Mouse (Mus musculus) frontal cortex, postnatal 10 days (tissue): Measurements from ENCODE around the gene Serpinb8.

Experiments used
- DNase-seq, 2 experiments: peaks; one replicate each; pipeline ENCODE4 v3.0.0; 2022; ENCODE audit warnings: low spot score in 2 of 2, mixed read lengths in 1 of 2

The Serpinb8 gene

DNA sequence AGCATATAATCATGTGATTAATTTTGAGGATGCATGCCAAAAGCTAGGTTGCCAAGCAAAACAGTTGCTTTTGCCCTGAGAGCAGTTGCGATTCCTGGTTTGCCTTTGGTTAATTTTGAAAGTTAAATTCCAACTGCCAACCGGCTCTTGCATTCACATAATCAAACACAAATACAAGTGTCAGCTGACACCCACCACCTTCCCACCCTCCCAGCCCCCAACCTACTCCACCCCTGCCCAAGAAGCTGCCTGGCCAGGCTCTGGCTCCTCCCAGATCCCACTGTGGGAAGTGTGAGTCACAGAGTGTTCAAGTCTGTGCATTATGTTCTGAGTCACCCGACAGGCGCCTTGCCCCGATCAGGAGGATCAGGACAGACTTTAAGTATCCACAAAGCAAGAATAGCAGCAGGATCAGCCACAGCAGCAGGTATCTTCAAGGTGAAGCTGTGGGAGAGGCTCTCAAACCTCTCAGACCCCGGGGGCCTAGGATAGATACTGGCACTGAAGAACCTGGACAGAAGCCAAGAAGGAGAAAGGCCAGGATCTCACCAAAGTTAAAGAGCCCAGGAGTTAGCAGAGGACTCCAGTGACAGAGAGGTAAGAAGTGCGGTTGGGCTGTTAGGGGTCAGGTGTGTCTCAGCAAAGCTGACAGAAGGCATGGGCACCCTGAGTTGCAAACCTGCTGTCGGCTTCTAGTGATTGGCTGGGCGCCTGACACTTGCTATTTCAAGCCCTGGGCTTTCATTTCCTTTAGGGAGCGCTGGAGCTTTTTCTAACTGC is at the start of gene Serpinb8:
Serpinb8 (plus strand) TSS at position 316 of the 780 bp plus-strand sequence.
- DNase-seq = peak; percentile 19 to 24

DNA sequence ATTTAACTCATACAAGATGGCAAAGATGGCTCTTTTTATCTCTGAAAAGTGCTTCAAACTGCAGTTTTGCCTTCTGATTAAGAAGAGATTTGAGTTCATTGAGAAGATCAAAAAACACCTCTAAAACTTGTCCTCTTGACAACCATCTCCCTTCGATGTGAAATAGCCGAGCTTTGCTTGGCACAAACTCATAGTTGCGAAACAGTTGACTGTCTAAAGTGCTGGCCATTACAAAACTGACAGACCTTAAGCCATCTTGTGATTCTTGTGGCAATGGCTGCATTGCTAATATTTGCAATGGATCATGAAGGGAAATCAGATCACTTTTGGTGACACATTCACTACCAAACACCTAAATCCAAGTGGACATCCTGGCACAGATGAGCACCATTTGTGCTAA is 30.3 kb upstream of the Serpinb8 start:
- no peak for DNase-seq

DNA sequence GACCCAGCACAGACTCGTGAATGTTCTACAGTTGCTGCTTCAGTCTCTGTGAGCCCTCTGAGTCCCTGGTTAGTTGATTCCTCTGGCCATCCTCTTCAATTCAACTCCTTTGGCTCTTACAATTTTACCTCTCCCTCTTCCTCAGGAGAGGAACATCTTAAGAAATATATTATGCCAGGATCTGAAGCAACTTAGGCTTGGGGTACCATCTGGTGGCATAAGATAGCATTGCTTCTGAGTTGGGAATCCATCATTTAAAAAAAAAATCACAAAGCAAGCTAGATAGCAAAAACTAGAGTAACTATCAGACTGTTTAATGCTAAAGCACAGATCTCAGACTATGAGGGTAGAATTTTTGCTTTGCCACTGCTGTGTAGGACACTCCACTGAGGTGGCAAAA is 27.7 kb upstream of the Serpinb8 start:
- DNase-seq = peak in 1 of 2 experiments; percentile 15

DNA sequence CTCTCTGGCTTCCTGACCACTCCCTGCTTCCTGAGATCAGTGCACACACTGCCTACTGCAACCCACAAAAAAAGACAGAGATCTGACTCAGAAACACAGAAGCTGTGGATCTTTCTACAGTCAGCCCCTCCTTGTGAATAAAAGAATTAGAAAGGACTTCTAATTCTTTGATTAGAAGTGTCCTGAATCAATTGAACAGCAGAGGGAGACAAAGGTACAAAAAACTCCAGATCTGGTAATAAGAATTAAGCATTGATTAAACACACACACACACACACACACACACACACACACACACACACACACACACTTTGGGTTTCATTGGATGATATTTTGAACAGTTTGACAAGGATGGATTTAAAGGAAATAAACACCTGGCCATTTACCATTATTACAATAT is 24.2 kb upstream of the Serpinb8 start:
- DNase-seq = no peak

DNA sequence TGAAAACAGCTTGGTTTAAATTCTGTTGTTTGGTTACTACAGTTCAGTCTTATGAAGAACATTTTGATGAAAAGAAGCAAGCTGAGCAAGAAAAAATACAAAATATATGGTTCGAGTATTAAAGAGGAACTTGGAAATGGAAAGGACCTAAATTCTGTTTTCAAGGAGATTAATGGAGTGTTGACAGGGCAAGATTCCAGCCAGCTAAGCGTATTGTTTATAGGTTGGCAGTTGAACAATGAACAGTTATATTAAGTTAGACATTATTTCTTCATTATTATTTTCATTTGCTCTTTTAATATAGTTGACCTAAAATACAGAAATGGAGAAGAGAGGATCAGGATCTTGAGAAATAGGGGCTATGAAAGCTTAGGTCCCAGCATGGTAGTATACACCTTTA is 13.7 kb upstream of the Serpinb8 start:
- DNase-seq = no peak

DNA sequence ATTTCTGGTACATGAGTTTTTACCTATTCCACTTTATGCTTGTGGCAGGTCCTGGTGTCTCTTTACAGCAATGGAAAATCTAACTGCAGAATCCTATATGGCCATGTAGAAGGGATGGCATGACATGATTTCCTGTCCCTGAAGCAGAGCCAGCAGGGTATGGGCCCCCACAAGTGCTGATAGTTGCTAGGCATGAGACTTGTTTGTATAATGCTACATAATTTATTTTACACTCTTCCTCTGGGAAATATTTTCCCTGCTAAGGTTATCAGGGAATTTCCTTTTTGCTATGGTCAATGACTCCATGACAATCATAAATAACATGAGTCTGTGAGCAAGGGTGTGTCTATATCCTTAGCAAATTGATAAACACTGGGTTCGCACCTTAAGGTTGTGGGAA is 12.3 kb upstream of the Serpinb8 start:
- no peak for DNase-seq

DNA sequence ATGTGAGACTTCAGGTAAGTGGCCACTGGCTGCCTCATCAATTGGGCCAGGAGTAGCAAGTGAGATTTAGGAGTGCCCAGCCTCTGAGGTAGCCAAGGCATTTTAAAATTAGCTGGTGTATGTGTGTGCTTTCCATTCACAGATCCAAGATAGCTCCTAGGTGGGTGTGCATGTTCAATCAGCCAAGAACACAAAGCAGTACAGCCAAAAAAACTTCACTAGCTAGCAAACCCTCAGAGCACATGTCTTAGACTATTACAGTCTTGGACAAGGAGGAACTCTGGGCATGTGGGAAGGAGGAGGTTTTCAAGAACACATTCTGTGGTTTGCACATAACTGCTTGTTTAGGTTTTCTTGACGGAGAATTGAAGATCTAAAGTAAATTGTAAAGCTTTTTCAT is 8.6 kb upstream of the Serpinb8 start:
- DNase-seq = peak in 1 of 2 experiments; percentile 36

DNA sequence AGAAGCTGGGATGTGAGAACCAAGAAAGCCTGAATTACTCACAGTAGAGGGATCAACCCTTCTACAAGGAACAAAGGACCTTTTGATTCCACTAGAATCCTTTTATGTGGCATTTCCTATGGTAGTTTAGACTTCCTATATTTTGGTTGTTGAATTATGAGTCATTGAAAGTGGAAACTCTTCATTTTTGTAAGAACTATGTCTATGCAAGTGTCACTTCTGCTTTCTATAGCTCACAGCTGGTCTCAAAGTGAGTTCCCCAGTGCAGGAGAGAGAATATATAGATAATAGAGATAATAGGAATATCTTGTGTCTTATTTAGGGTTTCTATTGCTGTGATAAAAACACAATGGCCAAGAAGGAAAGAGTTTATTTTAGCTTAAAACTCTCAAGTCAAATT is 6.9 kb upstream of the Serpinb8 start:
- DNase-seq = no peak

DNA sequence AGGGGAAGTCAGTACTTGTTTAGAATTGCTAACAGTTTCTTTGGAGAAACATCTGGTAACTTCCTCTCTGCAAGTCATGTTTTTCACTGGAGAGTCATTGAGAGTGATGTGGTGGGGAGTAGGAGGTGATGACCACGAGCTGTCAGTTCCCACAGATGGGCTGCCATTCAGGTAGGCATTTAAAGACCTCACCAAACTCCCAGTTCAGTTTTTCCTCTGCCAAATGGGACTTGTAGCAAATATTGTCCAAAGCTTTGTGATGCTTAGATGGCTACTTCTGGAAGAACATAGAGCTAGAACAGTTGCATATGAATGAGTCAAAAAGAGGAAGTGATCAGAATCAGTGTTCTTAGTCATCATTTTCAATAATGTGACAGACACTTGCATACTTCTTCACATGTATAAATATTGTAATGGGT is 5.8 kb upstream of the Serpinb8 start:
- DNase-seq = no peak

DNA sequence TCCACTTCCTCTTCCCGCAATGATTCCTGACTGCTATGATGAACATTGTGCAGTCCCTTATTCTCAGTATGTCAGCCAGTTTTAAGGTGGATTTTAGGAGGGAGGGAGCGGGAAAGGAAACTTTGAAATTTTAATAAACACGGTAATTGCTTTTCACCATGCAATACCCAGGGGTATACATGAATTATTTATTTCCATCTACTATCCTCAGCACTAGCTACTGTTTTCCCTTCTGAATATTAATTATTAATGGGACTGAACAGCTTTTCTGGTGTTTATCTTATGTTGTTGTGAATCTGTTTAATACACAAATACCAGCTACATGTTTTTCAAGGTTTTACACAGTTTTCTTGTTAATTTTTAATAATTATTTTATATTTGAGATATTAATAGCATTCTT is 4.9 kb upstream of the Serpinb8 start:
- DNase-seq = no peak

DNA sequence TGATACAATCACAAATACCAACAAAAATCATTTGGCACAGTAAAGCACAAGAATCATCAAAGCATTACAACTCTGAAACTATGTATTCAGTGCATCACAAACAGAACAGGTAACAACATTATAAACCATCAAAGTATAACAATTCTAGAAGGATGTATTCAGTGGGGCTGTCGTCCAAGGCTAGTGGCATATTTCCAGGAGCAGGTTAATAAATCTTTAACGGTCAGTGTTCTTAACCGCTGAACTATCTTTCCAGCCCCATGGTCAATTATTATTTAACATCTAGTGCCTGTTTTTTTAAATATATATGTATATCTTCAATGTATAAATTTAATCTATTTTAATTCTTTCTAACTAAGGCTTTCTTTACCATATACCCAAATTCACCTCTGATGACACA is 3.6 kb upstream of the Serpinb8 start:
- no peak for DNase-seq

DNA sequence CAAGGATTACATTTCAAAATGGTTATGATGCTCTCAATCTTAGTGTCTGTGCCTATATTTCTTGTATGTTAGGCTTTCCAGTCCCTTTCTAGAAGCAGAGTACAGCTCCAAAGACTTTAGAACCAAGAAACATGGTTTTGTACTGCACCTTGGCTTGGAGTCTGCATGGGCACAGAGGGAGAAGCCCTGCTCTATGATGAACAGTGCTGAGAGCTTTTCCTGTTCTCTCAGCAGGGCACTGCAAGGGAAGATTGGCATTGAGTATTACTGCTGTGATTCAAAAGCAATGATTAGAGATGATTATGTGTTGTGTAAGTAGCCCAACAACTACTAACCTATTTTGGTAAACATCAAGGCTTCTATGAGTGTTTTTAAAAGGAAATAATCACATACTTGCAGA is 1.6 kb upstream of the Serpinb8 start:
- DNase-seq = no peak

DNA sequence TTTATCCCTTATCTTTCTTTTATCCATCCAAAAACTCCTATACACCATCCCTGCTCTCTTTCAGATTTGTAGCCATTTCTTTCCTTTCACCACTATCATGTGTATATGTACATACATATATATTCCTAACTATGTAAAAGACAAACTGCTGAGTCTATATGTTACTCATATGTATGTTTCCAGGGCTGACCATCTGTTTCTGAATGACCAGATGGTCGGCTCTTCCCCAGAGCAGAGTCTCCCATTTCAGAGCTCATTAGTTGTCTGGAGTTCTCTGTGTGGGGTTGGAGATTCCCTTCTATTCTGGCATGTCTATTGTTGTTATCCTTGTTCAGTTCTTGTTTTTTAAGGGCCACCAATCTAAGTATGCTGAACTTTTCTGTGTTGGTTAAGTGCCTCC is 1.2 kb upstream of the Serpinb8 start:
- DNase-seq = no peak

DNA sequence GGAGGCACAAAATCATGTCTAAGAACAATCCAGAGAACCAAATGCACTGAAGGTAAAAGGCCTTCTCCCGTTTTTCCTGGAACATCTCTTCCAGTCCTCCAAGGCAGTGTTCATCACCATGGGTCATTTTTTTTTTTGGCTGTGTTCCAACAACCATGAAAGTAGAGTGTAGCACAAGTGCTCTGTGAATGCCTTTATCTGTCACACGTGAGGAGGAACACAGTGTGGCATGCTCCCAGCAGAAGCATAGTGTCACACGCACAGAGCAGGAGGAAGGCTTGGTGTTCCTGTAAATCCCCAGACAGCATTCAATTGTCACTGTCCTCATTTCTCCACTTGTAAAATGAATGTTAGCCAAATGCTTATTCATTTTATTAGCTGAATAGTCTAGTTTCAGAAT is 2.8 kb downstream of the Serpinb8 start:
- no peak for DNase-seq

DNA sequence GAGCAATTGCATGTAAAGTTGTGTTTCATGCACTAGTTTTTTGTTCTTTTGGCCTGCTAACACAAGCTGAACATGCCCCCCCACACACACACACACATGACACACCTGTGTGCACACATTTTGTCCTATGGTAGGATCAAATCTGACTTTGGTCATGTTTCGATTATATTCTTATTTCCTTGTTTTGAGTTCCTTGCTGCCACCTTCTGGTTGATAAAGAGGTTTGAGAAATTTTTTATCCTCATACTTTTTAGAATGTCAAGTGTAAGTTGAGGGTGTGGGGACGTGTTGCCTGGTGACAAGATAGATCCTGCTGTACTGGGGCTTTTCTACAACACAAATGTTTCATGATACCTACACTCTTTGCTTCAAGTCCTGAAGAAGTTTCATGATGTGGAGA is 3.7 kb downstream of the Serpinb8 start:
- DNase-seq = no peak

DNA sequence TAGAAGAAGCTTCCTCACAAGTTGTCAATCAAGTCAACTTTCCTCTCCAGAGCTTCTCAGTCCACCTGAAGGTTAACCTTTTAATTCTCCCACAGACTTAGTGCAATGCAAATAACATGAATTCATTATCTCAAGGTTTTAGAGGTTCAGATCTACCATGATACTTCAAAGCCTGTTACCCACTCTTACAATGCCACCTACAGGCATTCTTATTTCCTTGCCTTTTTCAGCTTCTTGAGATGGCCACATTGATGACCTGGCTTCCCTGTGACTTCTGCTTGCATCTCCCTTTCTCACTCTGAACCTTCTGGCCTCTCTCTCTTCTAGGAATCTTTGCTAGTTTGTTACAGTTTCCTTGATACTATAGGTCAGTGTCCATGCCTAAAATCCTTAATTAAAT is 7.1 kb downstream of the Serpinb8 start:
- no peak for DNase-seq

DNA sequence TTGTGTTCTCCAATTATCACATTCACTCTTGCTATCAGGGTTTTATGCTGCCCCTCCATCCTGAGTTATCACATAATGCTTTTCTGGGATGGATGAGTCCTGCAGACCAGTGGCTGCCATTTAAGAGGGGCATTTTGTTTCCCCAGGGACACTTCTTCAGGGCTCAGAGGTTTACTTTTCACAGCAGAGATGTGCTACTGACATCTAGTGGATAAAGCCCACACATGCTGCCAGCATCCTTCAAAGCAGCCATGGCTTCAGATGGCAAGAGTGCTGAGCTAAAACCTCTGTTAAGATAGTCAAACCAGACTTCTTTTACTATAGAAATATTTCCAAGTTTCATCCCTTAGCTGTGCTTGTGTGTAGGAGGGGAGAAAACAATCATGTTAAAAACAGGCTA is 8.7 kb downstream of the Serpinb8 start:
- peak in 1 of 2 experiments; percentile 12 for DNase-seq

DNA sequence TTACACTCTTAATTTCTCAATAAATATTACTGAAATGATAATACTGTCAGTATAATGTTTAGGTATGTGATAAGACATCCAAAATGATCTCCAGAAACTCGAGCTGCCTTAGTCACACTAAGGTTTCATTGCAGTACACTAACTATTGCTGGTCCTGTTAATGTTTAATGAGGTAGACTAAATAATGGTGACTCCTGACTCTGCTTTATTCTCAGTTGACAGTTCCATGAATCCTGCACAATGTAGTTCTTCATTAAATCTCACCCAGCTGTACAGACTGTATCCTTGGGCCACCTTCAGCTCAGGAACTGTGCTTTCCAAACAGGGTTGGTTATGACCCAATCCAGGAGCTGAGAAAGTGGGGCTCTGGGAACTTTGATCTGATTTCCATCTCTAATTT is 19.1 kb downstream of the Serpinb8 start:
- DNase-seq = no peak

DNA sequence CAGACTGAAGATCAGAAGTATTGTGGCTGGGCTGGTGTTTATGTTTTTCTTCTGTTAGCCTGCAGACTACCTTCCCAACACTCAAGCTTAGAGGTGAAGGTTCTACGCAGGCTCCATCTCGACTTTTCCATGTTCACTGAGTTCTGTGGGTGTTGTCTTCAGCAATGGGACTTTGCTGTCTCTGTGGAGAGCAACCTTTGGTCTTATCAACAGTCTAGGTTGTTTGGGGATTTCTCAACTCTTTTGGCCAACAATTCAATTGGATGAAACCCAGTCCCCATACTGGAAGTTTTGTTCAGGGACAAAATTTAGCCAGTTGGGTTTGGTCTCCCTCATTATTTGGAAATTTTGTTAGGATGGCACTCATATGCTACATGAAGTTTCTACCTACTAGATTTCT is 24.3 kb downstream of the Serpinb8 start:
- no peak for DNase-seq

DNA sequence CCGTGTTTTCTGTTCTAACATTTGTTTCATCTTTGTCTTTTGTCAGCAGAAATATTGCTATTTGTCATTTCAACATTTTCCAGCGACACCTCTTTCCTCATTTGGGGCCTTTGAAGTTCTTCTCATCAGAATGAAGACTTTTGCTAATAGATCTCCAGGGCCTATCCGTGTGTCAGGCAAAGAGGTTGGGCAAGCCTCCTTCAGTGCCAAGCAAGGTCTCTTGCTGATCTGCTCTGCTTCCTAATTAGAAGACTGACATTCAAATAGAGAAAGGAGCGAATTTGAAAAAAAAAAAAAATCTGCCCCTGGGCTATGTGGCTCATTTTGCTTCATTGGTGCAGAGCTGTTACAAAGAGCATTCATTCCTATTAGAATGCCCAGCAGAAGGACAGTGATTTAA is 32.2 kb downstream of the Serpinb8 start:
- no peak for DNase-seq

DNA sequence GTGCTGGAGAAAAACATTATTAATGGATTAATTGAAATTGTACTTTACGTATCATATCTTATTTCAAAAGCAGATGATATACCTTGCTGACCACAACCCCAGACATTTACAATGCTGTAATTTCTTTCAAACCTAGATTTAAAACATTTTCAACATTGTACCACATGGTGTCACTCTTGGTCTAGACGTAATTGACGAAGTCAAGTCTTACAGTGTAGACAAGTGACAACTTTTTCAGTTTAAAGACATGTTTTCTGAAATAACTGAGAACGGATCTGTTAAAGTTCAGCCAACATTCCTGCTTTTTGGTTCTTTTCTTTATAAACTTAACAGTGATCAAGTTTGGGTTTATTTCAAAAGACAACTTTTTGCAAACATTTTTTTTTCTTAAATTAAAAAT is 46.1 kb downstream of the Serpinb8 start:
- no peak for DNase-seq

DNA sequence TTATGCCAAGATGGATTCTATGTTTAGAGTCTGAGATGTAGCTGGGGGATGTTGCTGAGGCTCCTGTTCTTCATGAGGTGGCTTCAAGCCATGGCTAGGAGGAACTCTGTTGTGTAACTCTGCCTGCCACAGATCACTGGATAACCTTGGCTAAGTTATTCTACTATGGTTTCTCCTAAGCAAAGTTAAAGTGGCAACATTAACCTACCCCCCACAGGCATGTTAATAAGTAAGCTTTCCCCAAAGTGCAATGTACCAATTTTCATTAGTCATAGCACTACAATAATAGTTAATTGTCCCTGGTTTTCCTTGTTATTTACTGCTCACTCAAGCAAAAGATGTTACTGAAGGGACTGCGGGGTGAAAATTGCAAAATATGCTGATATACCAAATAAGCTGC is 48.2 kb downstream of the Serpinb8 start:
- no peak for DNase-seq

DNA sequence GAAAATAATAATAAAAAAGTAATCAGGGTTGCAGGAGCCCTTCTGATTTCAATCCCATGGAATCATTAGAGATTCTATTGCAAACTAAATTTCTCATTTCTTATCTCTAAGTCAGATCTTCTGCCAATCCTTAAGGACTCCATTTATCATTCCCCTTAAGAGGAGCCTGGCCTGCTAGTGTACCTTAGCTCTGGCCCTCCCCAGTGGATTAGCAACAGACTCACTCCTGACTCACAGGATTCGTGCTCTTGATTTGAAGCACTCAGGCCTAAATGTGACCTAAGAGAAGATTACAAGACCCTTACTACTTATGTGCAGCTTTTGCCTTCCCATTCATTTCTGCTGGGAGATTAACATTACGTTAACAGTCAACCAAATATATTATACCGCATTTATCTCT is 48.7 kb downstream of the Serpinb8 start:
- no peak for DNase-seq

DNA sequence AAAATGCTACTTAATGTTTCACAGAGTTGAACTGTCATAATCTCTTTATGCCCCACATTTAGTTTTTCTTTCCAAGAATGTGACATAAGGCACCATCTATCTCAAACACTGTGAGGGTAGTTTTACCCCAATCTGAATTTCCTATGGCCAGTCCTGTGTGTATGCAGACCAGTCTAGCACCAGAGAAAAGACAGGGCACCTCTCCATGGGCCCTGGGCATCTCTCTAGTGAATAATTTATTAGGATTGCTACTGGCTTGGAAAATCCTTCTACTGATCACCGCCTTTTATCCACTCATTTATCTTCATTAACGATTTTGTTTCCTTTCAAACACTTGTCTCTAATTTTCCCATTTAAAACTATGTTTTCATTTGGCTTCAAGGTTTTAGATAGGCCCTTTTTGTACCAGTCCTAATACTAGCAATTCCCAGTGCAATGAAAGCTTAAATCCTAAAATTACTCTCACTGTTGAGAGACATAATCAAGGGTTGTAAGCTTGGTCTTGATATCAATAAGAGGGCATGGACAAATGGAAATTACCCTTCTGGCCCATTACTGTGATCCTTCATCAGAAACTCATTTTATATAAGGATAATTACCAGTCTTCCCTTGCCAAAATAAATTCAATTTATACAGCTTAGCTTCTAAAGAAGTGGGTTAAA is 52.8 kb downstream of the Serpinb8 start:
- no peak for DNase-seq
